Mouse (Mus musculus): ENCODE measurements around the gene Gns. TPM values are rescaled to one million over a fixed set of nuclear protein-coding genes. Genes with fewer than 3 reads are reported as not detected.

Gns gene
- 10 to 100 TPM; 39.3 to 41.8 TPM for total RNA-seq (2023)

GRCm38 (mm10) chr10:121364801-121365564 is at the start of gene Gns:
Gene Gns (plus strand): TSS chr10:121365090.

GRCm38 (mm10) chr10:121351066-121351581 is 13.8 kb upstream of the Gns start, which contains the start of gene Tbc1d30:
Gene Tbc1d30 (minus strand): TSS chr10:121351278.

Other genes with a start within 250 kb of the Gns start
- gene Tbc1d30, start 13.8 kb upstream of the Gns start, total RNA-seq (2023) = 10 to 100 TPM; 23.9 to 25.3 TPM
- 10 to 100 TPM; 58.3 to 70.1 TPM for gene Rassf3, start 111.3 kb downstream of the Gns start, total RNA-seq (2023)
- 10 to 100 TPM; 67.8 to 76.8 TPM for gene Tbk1, start 221.7 kb downstream of the Gns start, total RNA-seq (2023)

All from T-cell, adult 66 days (primary cell).